Mouse (Mus musculus) midbrain, embryonic 11.5 days (tissue): ENCODE data around the gene Sertad1. TPM values are rescaled to one million over a fixed set of nuclear protein-coding genes. Genes with fewer than 3 reads are reported as not detected.

Source experiments
- ATAC-seq: fragments of 200-750 bp; cut with Nextera tagmentation; 2 replicates; pipeline ENCODE4 v1.8.0; 2017; ENCODE audit warnings: moderate TSS enrichment, moderate library complexity; ENCODE audit not compliant: low FRiP score
- DNase-seq: peaks from one replicate; pipeline ENCODE4 v3.0.0; 2015; ENCODE audit warnings: low spot score; ENCODE audit errors: missing footprints
- H3K27ac ChIP-seq: fragments of 300-500 bp; sonication (generic); 2 replicates; pipeline ENCODE4 v1.5.1; 2014; ENCODE audit warnings: low read depth, low read length
- H3K27me3 ChIP-seq: fragments of 300-500 bp; sonication (generic); 2 replicates; pipeline ENCODE4 v1.6.1; 2014; ENCODE audit warnings: mild to moderate bottlenecking, low read length, moderate library complexity, mixed read lengths; ENCODE audit not compliant: control insufficient read depth, insufficient read depth
- H3K36me3 ChIP-seq: fragments of 300-500 bp; sonication (generic); 2 replicates; pipeline ENCODE4 v1.6.1; 2014; ENCODE audit warnings: mild to moderate bottlenecking, low read length, moderate library complexity, mixed read lengths; ENCODE audit not compliant: control insufficient read depth, insufficient read depth
- H3K4me1 ChIP-seq: fragments of 300-500 bp; sonication (generic); 2 replicates; pipeline ENCODE4 v1.6.1; 2014; ENCODE audit warnings: low read length; ENCODE audit not compliant: control insufficient read depth, insufficient read depth
- H3K4me2 ChIP-seq: fragments of 300-500 bp; sonication (generic); 2 replicates; pipeline ENCODE4 v1.6.1; 2014; ENCODE audit warnings: mild to moderate bottlenecking, moderate library complexity
- H3K4me3 ChIP-seq: fragments of 300-500 bp; sonication (generic); 2 replicates; pipeline ENCODE4 v1.5.1; 2014; ENCODE audit warnings: low read depth, low read length
- H3K9ac ChIP-seq: fragments of 300-500 bp; sonication (generic); 2 replicates; pipeline ENCODE4 v1.6.1; 2014; ENCODE audit warnings: low read length
- H3K9me3 ChIP-seq: fragments of 300-500 bp; sonication (generic); 2 replicates; pipeline ENCODE4 v1.6.1; 2016; ENCODE audit warnings: low read length; ENCODE audit not compliant: control insufficient read depth
- WGBS: fragments of 180-500 bp; shearing (Covaris S2); extraction: QIAGEN DNeasy Blood & Tissue Kit; methylation state at CpG from one replicate; pipeline ENCODE4 v1.1.7; 2014; 5-methylcytosine and 5-hydroxymethylcytosine counted together
- polyA plus RNA-seq: library from polyadenylated mRNA; unstranded; fragments of >200 nt; fragmentation: Nextera tagmentation; extraction: Ambion mirVana; gene quantifications from 2 replicates; pipeline ENCODE4 v1.2.1, GENCODE M21; 2014

The Sertad1 gene
- polyA plus RNA-seq, 1 experiment from 2014 or later = 15.5 TPM

DNA sequence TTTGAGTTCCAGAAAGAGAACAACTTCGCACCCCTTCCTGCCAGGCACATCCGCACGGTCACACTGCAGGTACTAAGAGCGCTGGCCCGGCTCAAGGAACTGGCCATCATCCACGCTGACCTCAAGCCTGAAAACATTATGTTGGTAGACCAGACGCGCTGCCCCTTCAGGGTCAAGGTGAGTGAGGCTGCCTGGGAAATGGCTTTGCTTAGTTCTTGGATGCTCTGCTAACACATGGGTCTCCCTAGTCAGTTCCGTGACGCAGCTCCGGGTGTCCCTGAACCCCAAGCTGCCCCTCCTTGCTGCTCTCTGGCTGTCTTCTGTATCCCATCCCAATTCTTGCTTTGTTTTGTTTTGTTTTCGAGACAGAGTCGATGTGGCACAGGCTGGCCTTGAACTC is 37.1 kb downstream of the Sertad1 start:
- no peaks in the 10 kb centered on the region for H3K36me3 ChIP-seq
- H3K4me1 ChIP-seq = no peaks in the 10 kb centered on the region
- H3K27ac ChIP-seq = no peak overlapping the region
- H3K9ac ChIP-seq = no peak overlapping the region
- no peak overlapping the region for H3K4me2 ChIP-seq
- peak; percentile 64 for DNase-seq
- no peaks in the 10 kb centered on the region for H3K9me3 ChIP-seq
- WGBS = 94% methylated on average over 13 of the region's 13 CpGs
- H3K27me3 ChIP-seq = no peaks in the 10 kb centered on the region
- ATAC-seq = no peak
- H3K4me3 ChIP-seq = no peak overlapping the region

DNA sequence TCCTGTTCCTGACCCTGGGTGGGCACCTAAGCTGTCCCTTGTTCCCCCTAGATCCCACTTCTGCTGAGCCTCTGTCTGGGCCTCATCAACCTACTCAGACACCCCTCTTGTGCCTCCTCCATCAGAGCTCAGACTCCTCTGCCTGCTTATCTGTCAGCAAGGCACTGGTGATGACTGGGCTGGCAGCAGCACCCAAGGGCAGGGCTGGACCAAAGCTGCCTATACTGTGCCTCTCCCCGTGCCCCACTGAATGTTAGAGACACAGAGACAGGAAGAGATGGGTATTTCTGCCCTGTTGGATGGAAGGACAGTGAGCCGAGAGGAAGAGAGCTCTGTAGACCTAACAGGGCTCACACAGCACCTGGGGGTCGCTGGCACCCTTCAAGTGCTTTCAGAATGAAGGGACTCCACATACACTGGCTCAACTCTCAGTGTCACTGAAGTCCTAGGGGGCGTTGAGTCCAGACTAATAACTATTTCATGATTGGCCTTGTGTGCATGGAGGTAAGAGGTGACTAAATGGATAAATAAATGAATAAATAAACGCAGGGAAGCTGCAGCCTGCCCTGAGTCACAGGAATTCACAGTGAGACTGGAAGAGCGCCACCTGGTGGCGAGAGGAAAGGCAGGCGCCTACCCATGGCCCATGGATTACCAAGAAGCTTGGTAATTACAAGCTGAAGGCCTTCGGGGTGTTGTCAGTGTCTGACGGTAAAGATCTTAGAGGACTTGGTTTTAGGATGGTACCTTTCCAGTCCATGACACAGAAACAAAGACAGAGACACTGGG is 39.5 kb downstream of the Sertad1 start:
- 31% methylated on average over 10 of the region's 10 CpGs for WGBS
- H3K9me3 ChIP-seq = no peaks in the 10 kb centered on the region
- peak; percentile 65 for ATAC-seq
- H3K4me2 ChIP-seq = no peak overlapping the region
- no peaks in the 10 kb centered on the region; the same call in 1 of the 2 replicates for H3K36me3 ChIP-seq
- H3K9ac ChIP-seq = no peak overlapping the region
- no peak overlapping the region for H3K4me3 ChIP-seq
- no peaks in the 10 kb centered on the region for H3K27me3 ChIP-seq
- no peaks in the 10 kb centered on the region for H3K4me1 ChIP-seq
- H3K27ac ChIP-seq = no peak overlapping the region
- DNase-seq = peak; percentile 97

DNA sequence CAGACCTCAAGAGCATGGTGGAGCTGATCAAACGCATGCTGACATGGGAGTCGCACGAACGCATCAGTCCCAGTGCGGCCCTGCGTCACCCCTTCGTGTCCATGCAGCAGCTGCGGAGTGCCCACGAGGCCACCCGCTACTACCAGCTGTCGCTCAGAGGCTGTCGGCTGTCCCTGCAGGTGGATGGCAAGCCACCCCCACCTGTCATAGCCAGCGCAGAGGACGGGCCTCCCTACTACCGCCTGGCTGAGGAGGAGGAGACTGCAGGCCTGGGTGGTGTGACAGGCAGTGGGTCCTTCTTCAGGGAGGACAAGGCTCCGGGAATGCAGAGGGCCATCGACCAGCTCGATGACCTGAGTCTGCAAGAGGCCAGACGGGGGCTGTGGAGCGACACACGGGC is 42.4 kb downstream of the Sertad1 start:
- no peak for DNase-seq
- Histone ChIP-seq H3K27me3 (no peaks in the 10 kb centered on the region), H3K9me3 (no peaks in the 10 kb centered on the region), H3K9ac (no peak overlapping the region), H3K36me3 (peaks cover 3% of the 10 kb centered on the region), H3K4me3 (no peak overlapping the region), H3K4me2 (no peak overlapping the region), H3K27ac (no peak overlapping the region), H3K4me1 (no peaks in the 10 kb centered on the region)
- ATAC-seq = no peak
- WGBS = 82% methylated on average over 21 of the region's 21 CpGs

DNA sequence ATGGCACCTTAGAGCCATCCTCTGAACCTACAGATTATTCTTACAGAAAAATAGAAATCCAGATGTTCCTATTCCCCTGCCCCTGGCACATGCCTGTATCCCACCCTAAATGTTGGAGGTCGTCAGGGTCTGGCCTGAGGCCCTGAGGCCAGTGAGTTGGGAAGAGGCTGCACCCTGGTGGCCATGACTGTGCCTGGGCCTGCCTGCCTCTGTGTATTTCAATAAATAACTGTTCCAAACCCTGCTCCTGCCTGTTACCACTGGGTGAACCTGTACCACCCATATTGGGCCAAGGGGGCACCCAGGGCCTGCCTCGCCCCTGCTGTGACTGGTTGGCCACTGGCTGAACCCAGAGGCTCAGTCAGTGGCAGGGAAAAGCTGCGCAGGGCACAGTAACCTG is 44.2 kb downstream of the Sertad1 start:
- ATAC-seq = no peak
- H3K36me3 ChIP-seq = peaks cover 3% of the 10 kb centered on the region
- WGBS = 74% methylated on average over 3 of the region's 3 CpGs
- H3K27ac ChIP-seq = no peak overlapping the region
- H3K9me3 ChIP-seq = no peaks in the 10 kb centered on the region
- H3K4me1 ChIP-seq = no peaks in the 10 kb centered on the region
- DNase-seq = peak; percentile 1
- H3K27me3 ChIP-seq = no peaks in the 10 kb centered on the region
- H3K9ac ChIP-seq = no peak overlapping the region
- no peak overlapping the region for H3K4me3 ChIP-seq
- no peak overlapping the region for H3K4me2 ChIP-seq

DNA sequence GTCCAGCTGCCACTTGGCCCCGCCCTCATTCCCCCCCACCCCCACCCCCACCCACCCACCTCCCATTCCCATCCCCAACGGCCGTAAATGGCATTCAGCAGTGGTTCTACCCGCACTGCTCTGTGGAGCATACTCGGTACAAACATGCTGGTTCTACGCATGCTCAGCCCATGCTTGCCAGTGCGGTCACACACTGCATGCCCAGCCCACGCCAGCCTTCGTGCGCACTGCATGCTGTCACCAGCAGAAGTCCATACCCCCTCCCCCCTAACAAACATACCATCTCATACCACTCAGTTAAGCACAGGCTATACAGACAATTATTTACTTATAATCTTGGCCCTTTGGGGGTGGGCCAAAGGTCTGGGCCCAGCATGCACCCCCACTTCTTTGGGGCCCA is 45.0 kb downstream of the Sertad1 start:
- DNase-seq = no peak
- H3K4me2 ChIP-seq = no peak overlapping the region
- H3K27me3 ChIP-seq = no peaks in the 10 kb centered on the region
- ATAC-seq = no peak
- 92% methylated on average over 10 of the region's 10 CpGs for WGBS
- H3K9me3 ChIP-seq = no peaks in the 10 kb centered on the region
- H3K4me3 ChIP-seq = no peak overlapping the region
- no peak overlapping the region for H3K27ac ChIP-seq
- H3K4me1 ChIP-seq = no peaks in the 10 kb centered on the region
- peaks cover 3% of the 10 kb centered on the region for H3K36me3 ChIP-seq
- H3K9ac ChIP-seq = no peak overlapping the region

DNA sequence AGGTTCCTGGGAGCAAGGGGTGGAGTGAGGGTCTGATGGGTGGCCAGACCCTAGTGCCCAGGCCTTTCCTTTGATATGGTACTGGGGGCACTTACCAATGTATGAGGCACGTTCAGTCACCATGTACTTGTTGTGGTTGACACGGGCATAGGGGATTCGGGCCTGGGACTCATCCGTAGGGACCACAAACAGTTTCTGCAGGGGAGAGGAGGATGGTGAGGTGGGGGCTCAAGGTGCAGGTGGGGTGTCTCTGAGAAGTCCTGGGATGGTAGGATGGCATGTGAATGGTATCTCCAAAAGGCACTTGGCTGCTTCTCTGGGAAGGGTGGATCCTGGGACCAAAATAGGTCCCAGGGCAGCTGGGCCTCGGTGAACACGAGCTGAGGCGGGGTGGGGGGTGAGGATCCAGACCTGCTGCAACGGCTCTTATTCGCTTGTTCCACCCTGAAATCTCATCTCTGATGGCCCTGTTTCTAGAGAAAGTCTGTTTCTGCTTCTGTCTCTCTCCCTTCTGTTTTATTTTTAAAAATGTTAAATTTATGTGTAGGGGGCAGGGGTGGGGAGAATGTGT is 45.9 kb downstream of the Sertad1 start:
- no peak overlapping the region for H3K9ac ChIP-seq
- H3K27ac ChIP-seq = no peak overlapping the region
- H3K36me3 ChIP-seq = peaks cover 3% of the 10 kb centered on the region
- no peak overlapping the region for H3K4me3 ChIP-seq
- ATAC-seq (no peak), DNase-seq (peak; percentile 12)
- H3K9me3 ChIP-seq = no peaks in the 10 kb centered on the region
- WGBS = 94% methylated on average over 9 of the region's 9 CpGs
- H3K4me2 ChIP-seq = no peak overlapping the region
- no peaks in the 10 kb centered on the region for H3K4me1 ChIP-seq
- no peaks in the 10 kb centered on the region for H3K27me3 ChIP-seq

DNA sequence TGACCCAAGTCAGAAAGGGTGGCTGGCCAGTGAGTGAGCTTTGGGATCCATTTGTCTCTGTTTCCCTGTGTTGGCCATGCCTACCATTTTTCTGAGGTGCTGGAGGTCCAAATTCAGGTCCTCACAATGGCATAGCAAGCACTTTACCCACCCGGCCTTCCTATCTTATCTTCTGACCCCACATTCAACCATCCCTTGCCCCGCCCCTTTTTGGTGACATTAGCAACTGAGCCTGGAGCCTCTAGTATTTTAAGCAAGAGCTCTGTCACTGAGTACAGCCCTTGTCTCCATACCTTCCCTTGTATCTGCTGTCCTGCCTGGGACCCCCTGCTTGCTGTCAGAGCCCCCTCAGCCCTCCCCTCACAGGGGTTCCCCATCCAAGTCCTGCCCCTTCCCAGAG is 48.7 kb downstream of the Sertad1 start:
- WGBS = 82% methylated on average over 2 of the region's 2 CpGs
- no peaks in the 10 kb centered on the region for H3K4me1 ChIP-seq
- H3K36me3 ChIP-seq = peaks cover 3% of the 10 kb centered on the region

DNA sequence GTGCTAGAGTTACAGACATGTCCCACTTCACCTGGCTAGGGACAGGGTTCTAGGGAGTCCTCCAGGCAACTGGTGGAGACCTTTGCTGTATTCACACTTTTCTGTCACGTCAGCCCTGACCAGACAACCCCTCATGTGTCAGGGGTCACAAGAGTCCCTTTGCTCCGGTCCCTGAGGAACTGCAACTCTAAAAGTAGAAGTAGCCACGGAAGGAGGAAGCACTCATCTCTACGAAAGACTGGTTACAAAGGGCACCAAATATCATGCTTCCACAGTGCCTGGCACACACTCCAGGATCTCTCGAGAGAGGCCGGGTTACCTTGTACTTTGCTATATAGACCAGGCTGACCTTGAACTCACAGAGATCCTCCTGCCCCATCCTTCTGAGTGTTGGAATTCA is 49.9 kb downstream of the Sertad1 start:
- peak; percentile 21 for DNase-seq
- Histone ChIP-seq H3K9ac (no peak overlapping the region), H3K9me3 (no peaks in the 10 kb centered on the region), H3K27ac (no peak overlapping the region), H3K27me3 (no peaks in the 10 kb centered on the region), H3K4me3 (no peak overlapping the region), H3K36me3 (peaks cover 3% of the 10 kb centered on the region), H3K4me1 (no peaks in the 10 kb centered on the region), H3K4me2 (no peak overlapping the region)
- ATAC-seq = no peak
- WGBS = 92% methylated on average over 6 of the region's 6 CpGs

More for the DNA sequence above, 48.7 kb downstream of the Sertad1 start:
- no peaks in the 10 kb centered on the region for H3K27me3 ChIP-seq
- no peak for ATAC-seq
- H3K9me3 ChIP-seq = no peaks in the 10 kb centered on the region
- no peak overlapping the region for H3K4me3 ChIP-seq
- peak; percentile 21 for DNase-seq
- no peak overlapping the region for H3K9ac ChIP-seq
- H3K4me2 ChIP-seq = no peak overlapping the region
- H3K27ac ChIP-seq = no peak overlapping the region

DNA sequence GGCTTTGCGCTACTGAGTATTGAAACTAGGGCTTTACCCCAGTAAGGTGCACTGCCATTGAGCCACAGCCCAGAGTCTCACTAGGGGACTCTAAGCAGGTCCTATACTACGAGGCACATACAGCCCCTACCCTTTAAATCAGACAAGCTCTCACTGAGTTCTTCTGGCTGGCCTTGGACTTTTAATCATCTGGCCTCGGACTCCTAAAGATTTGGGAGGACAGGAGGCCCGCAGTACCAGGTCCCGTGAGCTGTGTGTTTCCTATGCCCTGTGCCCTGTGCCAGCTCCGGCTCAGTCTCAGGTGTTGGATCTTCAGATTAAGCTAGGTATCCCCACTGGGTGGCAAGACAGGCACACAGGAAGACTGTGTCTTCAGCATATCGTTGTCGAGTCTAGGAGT is 51.3 kb downstream of the Sertad1 start:
- Histone ChIP-seq H3K9ac (no peak overlapping the region), H3K4me3 (no peak overlapping the region), H3K27ac (no peak overlapping the region), H3K27me3 (no peaks in the 10 kb centered on the region), H3K36me3 (no peaks in the 10 kb centered on the region; the same call in 1 of the 2 replicates), H3K4me2 (no peak overlapping the region), H3K4me1 (no peaks in the 10 kb centered on the region), H3K9me3 (no peaks in the 10 kb centered on the region)
- no peak for ATAC-seq
- WGBS = 88% methylated on average over 8 of the region's 8 CpGs
- peak; percentile 2 for DNase-seq
